Mouse (Mus musculus) kidney, adult 2 months (tissue): ENCODE results near the gene Odf4.
"Not testable (repeated sequence)": the region's sequence is repeated elsewhere in the genome, so short reads cannot be mapped to it uniquely, and the experiment has no call there.

Experiments used
- CTCF ChIP-seq: fragments of 200-500 bp; conservative IDR thresholded peaks from 2 replicates; pipeline ENCODE4 v1.5.1; 2011; ENCODE audit warnings: low read depth, mild to moderate bottlenecking, control low read depth, low read length, moderate library complexity, mixed read lengths; ENCODE audit not compliant: insufficient read depth, insufficient read length
- POLR2A ChIP-seq: fragments of 200-500 bp; IDR thresholded peaks from one replicate; pipeline ENCODE4 v1.6.1; 2011; ENCODE audit warnings: low read depth, low read length, control low read depth

DNA sequence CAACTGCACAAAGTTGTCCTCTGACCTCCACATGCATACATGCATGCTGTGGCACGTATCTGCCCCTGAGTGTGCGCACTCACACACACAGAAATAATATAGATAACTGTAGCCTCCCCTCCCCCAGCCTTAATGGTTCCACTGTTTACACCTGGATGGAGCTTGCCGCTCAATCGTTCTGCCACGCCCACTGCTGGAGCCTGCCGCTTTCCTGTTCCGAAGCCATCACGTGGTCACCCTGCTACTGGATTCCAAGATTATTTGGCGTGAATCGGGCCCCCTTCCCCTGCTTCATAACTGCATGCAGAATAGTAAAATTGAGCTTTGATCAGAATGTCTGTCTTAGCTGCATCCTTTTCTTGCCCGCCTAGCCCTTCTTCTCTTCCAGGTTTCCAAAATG, 35.3 kb upstream of the Odf4 start:
- not testable (repeated sequence) for TF ChIP-seq POLR2A, CTCF
